Mouse (Mus musculus): ENCODE results near the gene Olfr325. TPM values are rescaled to one million over a fixed set of nuclear protein-coding genes. Genes with fewer than 3 reads are reported as not detected.
"Not testable (repeated sequence)": the region's sequence is repeated elsewhere in the genome, so short reads cannot be mapped to it uniquely, and the experiment has no call there.

The Olfr325 gene
- not detected for total RNA-seq (2022)

DNA sequence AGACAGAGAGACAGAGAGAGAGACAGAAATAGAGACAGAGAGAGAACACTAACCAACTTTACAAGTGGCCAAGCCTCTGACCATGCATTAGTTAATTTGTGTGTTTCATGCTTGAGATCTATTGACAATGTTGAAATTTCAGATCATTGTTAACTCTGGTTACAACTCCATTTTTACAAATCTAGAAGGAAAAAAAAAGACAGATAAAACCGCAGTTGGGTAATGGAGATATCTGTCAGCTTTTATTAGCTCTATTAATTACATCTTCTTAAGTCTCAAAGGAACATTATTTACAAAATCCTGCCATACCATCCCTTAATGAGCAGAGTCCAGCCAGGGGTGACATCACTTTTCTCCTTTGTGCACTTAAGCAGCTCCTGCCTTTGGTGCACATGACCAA, at the start of gene Olfr325:
Olfr325 (plus strand) TSS at position 301 of the 400 bp plus-strand sequence.
- no peak for DNase-seq

DNA sequence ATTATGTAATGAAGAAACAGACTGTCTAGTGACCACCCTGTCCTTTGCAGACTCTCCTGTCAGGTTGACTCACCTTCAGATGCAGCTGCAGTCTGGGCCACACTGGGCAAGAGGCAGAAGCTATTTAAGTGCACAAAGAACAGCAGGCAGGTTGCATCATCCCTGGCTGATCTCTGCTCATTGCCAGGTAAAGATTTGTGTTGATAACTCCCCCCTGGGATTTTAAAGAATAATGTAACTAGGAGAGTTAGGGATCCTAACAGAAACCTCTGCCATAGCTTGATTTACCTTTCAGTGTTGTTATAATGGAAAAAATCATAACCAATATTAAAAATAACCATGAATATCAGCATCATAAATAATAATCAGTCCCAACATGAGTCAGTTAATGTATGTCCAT, 42.8 kb upstream of the Olfr325 start, which contains the start of gene Olfr330:
Olfr330 (minus strand) TSS at position 101 of the 400 bp plus-strand sequence.
- not testable (repeated sequence) for DNase-seq

DNA sequence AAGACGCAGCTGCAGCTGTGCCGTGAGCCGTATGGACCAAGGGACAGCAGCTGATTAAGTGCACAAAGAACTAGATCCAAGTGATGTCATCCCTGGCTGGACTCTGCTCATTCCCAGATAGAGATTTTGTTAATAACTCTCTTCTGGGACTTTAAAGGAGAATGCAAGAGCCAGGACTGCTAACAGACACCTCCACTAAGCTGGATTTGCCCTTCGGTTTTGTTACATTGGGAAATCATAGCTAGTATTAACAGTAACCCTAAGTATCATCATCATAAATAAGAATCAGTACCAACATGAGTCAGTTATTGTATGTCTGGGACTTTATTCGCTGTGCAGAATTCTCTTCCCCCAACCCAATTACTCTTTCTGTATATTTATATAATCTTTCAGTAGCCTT, 31.2 kb upstream of the Olfr325 start, which contains the start of gene Olfr329-ps:
Olfr329-ps (minus strand) TSS at position 101 of the 400 bp plus-strand sequence.
- no peak for DNase-seq

DNA sequence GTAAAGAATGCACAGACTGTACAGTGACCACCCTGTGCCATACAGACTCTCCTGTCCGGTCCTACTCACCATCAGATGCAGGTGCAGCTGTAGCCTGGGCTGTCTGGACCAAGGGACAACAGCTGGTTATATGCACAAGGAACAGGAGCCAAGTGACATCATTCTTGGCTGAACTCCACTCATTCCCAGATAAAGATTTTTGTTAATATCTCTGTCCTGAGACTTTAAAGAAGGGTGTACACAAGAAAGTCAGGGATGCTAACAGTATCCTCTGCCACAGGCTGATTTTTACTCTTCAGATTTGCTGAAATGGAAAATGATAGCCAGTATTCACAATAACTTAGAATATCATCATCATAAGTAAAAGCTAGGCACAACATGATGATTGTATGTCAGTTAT, 22.0 kb upstream of the Olfr325 start, which contains the start of gene Olfr328:
Olfr328 (minus strand) TSS at position 101 of the 400 bp plus-strand sequence.
- no peak for DNase-seq

DNA sequence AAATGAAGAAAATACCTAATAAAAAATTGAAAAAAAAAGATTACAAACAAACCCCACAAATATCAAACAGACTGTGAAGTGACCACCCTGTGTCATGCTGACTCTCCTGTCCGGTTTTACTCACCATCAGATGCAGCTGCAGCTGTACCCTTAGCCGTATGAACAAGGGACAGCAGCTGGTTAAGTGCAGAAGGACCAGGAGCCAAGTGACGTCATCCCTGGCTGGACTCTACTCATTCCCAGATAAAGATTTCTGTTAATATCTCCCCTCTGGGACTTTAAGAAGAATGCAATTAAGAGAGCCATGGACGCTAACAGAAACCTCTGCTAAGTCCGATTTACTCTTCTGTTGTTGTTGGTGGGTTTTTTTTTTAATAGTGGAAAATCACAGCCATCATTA, 7.1 kb upstream of the Olfr325 start, which contains the start of gene Olfr224:
Olfr224 (minus strand) TSS at position 149 of the 400 bp plus-strand sequence.
- DNase-seq = no peak

DNA sequence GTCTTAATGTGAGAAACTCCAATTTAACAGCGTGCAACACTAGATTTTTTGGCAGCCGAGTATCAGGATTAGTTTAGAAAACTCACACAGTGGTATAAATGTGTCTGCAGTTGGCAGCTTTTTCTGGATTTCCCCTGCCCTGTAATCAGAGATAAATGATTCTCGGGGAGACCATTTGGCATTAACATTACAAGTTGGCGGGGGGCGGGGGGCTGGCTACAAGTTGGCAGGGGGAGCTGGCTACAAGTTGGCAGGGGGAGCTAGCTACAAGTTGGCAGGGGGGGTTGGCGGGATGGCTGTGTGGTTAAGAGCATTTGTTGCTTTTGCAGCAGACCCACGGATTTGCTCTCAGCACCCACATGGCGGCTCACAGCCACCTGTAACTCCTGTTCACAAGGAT, 1.1 kb downstream of the Olfr325 start:
- DNase-seq = no peak

DNA sequence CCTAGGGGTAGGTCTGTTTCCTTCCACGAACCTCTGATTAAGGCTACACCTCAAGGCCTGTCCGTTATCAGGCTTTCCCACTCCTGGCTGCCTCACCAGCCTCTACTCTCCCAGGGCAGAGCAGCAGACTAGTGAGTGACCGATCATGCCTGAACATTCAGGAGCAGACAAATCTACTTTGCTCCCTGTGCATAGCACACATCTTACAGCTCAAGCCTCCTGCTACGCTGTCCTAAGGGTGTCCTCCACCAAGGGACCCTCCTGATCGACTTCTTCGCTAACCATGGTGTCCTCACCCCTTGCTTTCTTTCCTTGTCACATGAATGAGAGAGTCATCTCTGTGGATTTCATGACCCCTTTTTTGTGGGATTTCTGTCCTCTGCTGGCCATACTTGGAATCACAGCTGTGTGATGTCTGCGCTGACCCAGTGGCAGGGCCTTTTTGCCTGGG, 10.4 kb downstream of the Olfr325 start:
- no peak for DNase-seq

DNA sequence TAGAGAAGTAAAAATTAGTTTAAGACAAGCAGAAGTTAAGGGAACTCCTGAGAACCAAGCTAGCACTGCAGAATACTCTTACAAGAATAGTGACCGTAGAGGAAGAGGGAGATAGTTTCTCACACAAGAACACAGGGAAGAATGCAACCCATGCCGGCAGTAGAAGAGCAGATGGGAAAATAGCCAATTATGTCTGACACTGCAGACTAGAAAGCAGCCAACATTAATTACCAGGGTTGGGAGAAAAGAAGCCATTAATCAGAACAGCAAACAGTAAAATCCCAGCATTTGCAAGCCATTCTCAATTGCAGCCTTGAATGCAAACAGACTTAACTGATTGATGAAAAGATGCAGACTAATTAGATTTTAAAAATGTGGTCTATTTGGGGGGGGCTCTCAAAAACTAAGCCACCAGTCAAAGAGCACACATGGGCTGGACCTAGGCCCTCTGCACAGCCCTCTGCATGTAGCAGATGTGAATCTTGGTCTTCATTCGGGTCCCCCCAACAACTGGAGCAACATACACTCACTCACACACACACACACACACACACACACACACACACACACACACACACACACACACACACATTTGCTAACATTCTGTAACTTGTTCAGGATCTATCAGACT, 11.2 kb downstream of the Olfr325 start:
- DNase-seq = no peak

DNA sequence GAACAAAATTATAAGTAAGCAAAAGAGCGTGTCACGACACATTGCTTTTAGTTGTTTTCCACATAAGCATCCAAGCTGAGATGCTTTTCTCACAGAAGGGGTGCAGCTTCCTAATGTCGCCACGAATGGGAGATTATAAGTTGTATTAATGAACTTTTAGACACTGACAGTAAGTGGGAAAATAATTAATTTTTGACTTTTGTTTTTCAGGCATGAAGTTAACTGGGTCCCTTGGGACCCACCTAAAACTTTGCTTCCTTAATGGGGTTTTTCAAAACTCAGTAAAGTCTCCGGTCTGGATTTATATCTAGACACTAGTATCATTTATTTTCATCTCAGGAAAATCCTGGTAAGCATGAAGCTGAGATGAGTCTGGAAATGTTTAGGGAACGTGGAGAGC, 17.3 kb downstream of the Olfr325 start, which contains the start of gene Olfr324:
Olfr324 (plus strand) TSS at position 301 of the 400 bp plus-strand sequence.
- DNase-seq = no peak

DNA sequence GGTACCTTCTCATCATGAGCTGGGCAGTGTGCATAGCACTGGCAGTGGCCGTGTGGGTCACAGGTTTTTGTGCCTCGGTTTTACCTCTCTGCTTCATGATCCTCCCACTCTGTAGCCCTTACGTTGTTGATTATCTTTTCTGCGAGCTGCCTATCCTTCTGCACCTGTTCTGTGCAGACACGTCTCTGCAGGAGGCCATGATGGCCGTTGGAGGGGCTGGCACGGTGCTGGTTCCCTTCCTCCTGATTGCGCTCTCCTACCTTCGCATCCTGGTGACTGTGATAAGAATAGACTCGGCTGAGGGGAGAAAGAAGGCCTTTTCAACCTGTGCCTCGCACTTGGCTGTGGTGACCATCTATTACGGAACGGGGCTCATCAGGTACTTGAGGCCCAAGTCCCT, 20.3 kb downstream of the Olfr325 start:
- DNase-seq = no peak

DNA sequence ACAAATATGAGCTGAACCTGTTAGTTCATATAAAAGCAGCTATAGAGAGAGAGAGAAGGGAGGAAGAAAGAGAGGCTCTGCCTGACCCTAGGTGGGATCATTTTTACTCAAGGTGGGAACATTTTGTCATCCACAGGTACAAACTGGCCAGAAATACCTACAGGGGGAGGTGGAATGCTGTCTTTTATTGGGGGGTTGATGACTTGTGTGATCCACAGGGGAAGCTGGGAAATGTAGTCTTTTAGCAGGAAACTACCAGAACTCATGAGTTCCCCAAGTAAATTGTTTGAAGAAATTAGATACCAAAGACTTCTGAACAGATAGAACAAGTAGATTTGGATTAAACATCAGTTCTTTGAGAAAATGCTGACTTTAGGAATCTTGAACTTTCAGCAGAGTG, 24.5 kb downstream of the Olfr325 start:
- DNase-seq = no peak

DNA sequence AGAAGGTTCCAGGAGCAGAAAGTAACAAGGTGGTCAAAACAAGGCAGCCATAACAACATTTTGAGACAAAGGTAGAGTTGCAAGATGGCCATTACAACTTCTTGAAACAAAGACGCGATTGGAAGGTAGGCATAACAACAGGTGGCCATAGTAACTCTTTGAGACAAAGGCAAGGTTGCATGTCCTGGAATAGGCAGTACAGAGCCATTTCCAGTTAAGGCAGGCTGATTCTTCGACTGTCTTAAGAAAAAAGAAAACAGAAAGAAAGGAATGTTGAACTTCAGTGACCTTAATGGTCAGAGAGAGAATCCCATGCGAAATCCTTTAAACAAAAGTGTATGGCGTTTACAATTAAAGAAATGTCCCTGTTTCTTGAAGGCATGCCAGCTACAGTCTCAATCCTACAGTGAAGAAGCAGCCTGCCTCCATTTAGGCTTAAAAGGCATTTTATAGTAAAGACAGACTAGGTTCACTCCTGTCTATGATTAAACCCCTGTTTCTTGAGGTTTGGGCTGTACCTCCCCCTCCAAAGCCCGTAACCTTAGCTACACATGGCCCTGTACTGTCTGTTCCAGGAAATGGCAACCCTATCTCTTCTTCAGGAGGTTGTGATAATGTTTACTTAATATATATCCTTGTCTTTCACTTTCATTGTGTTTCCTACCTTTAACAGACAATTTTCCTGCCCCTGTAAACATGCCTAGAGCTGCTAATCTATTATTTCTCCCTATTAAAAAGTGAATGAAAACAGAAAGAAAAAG, 25.4 kb downstream of the Olfr325 start:
- DNase-seq = no peak

DNA sequence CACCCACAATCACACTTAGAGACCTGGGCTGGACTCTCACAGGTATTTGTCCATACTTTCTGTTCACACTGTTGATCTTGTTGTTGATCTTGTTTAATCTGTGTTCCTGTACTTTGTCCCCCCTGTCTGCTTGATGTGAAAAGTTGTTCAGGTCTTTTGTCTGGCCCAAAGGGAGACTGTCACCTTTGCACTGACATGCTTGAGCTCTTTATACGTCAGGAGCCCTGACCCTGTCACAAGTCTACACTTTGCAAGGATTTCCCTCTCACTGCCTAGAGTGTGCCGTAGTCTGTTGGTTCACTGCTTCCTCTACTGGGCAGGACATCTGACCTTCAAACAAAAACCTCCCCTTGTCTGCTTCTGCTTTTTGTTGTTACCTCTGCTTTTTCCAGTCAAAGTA, 27.2 kb downstream of the Olfr325 start:
- DNase-seq = no peak

DNA sequence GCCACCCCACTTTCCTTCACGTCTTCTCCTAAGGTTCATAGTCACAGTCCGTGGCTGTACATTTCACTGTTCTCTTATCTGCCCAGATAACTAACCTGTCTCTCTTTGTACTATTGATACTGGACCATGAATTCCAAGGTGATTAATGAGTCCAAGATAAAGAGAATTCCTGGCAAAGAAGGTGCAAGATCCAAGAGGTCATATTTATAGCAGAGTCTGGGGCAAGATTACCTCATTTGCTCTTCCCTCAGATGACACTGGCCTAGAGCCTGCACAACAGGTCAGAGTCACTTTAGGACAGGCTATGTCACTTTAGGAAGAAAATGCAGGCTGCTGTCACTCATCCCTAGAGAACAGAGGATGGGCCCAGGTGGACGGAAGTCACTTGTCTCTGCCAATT, 27.7 kb downstream of the Olfr325 start:
- no peak for DNase-seq

DNA sequence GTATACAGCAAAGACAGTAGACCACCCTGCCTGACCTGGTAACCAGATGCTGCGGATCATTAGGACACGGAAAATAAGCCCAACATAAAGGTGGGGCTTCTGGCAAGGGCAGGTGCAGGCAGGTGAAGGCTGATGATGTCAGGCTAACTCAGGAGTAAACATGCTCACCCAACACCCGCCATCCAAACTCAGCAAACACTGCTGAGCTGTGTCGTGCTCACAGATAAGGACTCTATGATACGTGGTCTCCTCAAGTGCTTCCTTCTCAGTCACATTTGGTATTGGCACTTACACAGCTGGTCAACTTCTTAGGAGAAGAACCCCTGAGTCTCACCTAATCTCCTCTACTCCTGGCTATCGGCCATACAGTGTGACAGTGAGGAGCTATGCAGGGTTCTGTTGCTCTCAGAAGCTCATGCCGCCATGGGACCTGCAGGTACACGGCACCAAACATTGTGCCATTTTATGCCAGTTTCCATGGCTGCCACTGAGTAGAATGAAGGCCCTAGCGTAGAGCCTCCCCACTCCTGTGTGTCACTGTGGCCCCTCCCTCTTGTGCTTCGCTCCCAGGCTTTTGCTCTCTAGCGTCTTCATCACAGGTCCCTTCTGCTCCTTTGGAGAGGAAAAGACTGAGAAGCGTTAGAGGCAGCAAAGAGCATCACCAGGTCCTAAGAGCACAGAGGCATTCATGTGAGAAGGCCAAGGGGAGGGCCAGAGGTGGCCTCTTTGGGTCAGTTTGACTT, 28.8 kb downstream of the Olfr325 start:
- no peak for DNase-seq

DNA sequence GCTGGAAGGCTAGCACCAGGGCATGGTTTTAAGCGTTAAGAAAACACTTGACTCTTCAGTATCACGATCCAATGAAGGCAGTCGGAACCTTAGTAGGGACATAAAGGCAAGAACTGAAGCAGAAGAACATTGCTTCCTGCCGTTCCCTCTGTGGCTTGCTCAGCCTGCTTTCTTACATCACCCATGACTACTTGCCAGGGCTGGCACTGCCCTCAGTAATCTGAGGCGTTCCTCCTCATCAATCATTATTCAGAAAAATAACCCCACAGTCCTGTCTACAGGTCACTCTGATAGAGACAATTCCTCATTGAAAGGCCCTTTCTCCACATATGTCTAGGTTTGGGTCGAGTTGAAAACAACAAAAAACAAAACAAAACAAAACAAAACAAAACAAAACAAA, 29.5 kb downstream of the Olfr325 start:
- DNase-seq = no peak

DNA sequence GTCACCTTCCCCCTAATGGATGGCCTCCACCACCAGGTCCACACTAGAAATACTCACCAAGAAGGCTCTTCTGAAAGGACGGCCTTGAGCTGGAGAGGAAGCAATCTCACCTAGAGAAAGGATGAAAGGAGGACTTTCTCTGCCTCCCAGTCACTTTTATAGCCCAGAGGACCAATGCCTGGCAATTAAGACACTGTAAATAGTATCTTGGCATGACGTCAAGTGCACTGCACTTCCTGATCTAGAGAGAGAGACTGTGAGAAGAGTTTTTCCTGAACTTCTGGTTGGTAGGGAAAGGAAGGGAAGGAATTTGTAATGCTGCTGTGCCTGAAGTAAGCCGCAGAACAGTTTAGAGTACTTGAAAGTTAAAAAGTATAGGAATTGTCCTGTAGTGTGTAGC, 35.8 kb downstream of the Olfr325 start:
- no peak for DNase-seq

DNA sequence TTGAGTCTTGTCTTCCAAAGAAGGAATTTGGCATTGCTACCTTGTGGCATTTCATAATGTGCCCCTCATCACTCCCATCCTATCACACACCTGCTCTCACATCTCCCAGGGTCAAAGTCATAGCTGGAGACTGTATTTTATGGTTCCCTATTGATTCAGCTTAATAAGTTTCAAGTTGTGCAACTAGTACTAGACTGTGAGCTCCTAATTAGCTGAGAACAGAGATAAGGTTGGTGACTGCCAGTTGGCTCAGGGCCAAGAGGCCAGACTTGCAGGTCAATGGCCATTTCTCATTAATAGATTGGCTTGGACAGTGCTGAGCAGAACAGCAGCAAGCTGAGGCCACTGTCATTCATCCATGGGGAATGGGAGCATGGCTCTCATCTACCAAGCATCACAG, 37.0 kb downstream of the Olfr325 start:
- DNase-seq = no peak

DNA sequence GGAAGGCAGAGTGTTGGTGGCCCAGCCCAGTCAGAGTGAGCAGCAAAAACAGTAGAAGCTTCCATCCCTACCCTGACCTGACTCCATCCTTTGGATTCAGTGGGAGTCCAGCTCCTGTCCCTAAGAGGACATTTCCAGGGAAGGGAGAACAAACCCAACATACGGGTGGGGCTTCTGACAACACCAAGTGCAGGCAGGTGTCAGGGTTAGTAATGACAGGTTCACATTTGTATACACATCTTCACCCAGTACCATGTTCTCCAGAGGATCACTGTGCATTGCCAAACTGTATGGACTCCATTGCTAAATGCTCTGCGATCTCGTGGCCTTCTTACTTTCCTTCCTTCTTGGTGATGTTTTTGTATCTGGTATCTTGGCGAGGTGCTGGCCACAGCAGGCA, 38.4 kb downstream of the Olfr325 start, which contains the start of gene 2210407C18Rik:
2210407C18Rik (minus strand) TSS at position 101 of the 400 bp plus-strand sequence.
- DNase-seq = no peak

DNA sequence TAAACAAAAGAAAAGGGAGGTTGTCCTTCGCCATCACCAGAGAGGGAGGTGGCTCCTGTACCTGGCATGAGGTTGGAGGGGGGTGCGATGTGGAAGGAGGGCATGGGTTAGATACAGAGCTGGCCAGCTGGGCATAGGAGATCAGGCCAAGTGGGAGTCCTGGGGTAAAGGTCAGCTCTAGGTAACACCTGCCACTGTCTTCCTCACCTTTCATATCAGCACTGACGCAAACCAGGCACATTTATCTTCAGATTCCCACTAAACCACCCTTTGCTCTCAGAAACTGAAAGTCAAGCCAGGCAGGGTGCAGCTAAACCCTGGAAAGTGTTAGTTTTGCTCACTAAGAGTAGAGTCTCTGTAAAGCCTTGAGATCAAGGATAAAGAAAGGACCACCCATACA, 40.8 kb downstream of the Olfr325 start:
- DNase-seq = no peak

DNA sequence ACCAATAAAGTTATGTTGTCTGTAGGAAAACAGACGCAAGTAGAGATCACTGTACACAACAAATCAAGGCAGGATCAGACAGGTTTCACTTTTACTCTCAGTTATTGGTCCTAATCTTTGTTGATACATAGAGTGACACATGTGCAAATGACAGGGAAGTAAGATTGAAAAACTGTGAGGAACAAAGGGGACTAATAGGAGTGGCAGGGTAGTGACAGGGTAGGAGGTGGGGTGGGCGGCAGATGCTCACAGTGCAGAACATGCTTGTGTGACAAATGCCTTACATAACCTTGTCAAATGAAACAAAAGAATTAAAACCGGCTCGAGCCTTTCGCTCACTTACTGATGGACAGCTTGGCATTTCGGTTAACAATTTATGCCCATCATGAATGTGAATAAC, 41.3 kb downstream of the Olfr325 start:
- DNase-seq = no peak

DNA sequence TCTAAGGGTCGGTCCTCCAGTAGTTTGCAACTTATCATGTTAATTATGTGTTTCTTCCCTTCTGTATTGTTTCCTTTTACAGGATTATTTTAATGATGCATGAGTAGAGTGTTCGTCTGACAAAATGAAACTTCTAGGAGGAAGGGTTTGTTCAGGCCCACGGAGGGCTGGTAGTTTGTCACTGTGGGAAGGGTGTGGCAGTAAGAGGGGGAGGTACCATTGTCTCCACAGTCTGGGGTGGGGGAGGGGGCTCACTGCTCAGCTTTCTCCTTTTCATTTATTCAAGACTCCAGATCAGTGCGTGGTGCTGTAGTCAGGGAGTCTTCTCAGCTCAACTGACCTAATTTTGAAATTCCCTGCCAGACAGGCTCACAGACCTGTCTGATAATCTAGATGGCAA, 48.6 kb downstream of the Olfr325 start:
- DNase-seq = no peak

DNA sequence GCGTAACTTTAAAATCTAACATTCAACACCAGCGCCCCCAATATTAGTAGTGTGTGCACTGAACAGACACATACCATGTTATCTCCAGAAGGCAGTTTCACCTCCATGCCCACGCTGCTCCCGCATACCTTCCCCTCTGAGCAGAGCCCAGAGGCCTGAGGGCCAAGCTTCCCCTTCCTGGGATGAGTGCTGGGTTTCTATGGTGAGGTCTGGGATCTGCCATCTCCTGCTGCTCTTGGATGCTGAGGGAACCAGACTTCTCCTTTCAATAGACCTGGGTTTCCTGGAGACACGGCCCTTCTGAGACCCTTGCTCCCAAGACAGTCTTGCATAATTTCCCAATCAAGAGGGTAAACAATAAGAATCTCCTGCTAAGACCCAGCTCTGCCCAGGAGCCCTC, 52.9 kb downstream of the Olfr325 start, which contains the start of gene Olfr323:
Olfr323 (minus strand) TSS at position 101 of the 400 bp plus-strand sequence.
- no peak for DNase-seq
